8 mouse cellular contexts compared by ENCODE assay signal in the genomic region with DNA sequence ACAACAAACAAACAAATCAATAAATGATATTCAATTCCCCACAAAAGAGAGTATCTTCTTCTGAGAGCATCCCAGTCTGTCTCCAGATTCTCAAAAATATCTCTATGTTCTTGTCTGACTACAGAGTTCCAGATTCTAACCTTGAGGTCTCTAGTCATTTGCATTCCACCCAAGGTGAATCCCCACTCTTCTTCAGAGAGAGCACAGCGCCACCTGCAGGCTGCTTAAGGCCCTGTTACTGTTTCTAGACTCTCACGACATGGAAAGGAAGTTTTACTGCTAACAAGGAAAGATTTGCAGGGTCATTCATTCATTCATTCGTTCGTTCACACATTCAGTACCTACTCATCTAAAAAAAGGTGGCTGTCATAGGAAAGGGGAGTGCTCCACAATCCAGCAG.
A peak's percentile ranks its signal among the peaks of the same experiment; 100 is the strongest.
DNase-seq lines count a peak whose midpoint lies in the region; ATAC-seq and TF ChIP-seq lines count a peak whose summit lies in the region.

No protein-coding gene starts in this region.

- ATAC-seq in forebrain, embryonic 13.5 days = no peak
- no peak for ATAC-seq in frontal cortex, adult (ENCODE audit: low TSS enrichment)

- no peaks in the 10 kb centered on the region for H3K36me3 ChIP-seq in forebrain, embryonic 13.5 days (ENCODE audit: poor library complexity, severe bottlenecking)

- H3K9ac ChIP-seq in forebrain, embryonic 13.5 days = no peak overlapping the region

- H3K27me3 ChIP-seq in forebrain, embryonic 13.5 days = 0 out of 2 replicates have a peak, but pooled peaks cover 3% of the 10 kb centered on the region

- H3K4me3 ChIP-seq in lung, adult 2 months (replicated peaks; ENCODE audit: extremely low read depth, low read depth, low read length) = no peak overlapping the region
- no peak overlapping the region for H3K4me3 ChIP-seq in bone marrow, adult 2 months (replicated peaks; ENCODE audit: control insufficient read depth, low read depth, low read length)
- no peak overlapping the region for H3K4me3 ChIP-seq in forebrain, embryonic 13.5 days

- H3K4me1 ChIP-seq in lung, adult 2 months (ENCODE audit: control insufficient read depth, insufficient read depth, low read length) = no peaks in the 10 kb centered on the region
- peaks cover 4% of the 10 kb centered on the region for H3K4me1 ChIP-seq in bone marrow, adult 2 months (ENCODE audit: control insufficient read depth, insufficient read depth, low read length)
- peaks cover 12% of the 10 kb centered on the region for H3K4me1 ChIP-seq in forebrain, embryonic 13.5 days

- TF ChIP-seq CTCF in lung, adult 2 months (IDR thresholded peaks at IDR 0.05; ENCODE audit: insufficient read depth, low read length) = peak; percentile 48
- peak; percentile 64 for TF ChIP-seq CTCF in bone marrow, adult 2 months (IDR thresholded peaks at IDR 0.05; ENCODE audit: control insufficient read depth, insufficient read depth, low read length)

- H3K4me2 ChIP-seq in forebrain, embryonic 13.5 days = no peak overlapping the region

- no peak overlapping the region for H3K27ac ChIP-seq in bone marrow, adult 2 months (ENCODE audit: control insufficient read depth, insufficient read depth, low read depth, low read length, poor library complexity)
- H3K27ac ChIP-seq in forebrain, embryonic 13.5 days = no peak overlapping the region

- 60% methylated on average over 4 of the region's 4 CpGs for WGBS in lung, adult 2 months
- WGBS in bone marrow, adult 2 months = 37% methylated on average over 4 of the region's 4 CpGs
- WGBS in forebrain, embryonic 13.5 days = 54% methylated on average over 4 of the region's 4 CpGs

- H3K9me3 ChIP-seq in forebrain, embryonic 13.5 days (replicated peaks) = no peaks in the 10 kb centered on the region

- TF ChIP-seq POLR2A in lung, adult 2 months (IDR thresholded peaks at IDR 0.05; ENCODE audit: borderline replicate concordance, extremely low read depth, low read depth, low read length) = no peak
- no peak for TF ChIP-seq POLR2A in bone marrow, adult 2 months (IDR thresholded peaks at IDR 0.05; ENCODE audit: borderline replicate concordance, control insufficient read depth, low read depth, low read length)

- peak; percentile 45 to 65 for DNase-seq in cerebellum, postnatal 25 days
- DNase-seq in cerebellum, adult 11 months = no peak
- no peak for DNase-seq in lung, adult 2 months
- no peak for DNase-seq in lung, postnatal 25 days (ENCODE audit: low spot score)
- DNase-seq in spleen, postnatal 4 days (ENCODE audit: low spot score in 2 of 2) = peak; percentile 32 to 73

Comparison
In these comparisons a context has a peak if more than half of its experiments do, and no peak if none do; other contexts are left out.
1. DNase-seq: peak in cerebellum, postnatal 25 days (2 of 2) and spleen, postnatal 4 days (2 of 2); none in cerebellum, adult 11 months (single experiment), lung, adult 2 months (single experiment) and lung, postnatal 25 days (single experiment).